Mouse (Mus musculus) G1E (cell line): ENCODE measurements around the gene Mark2.

Experiments
- CTCF ChIP-seq: IDR thresholded peaks from 2 replicates; pipeline ENCODE4 v1.5.1; 2012; ENCODE audit warnings: low read depth, low read length, inconsistent platforms, mixed read lengths
- GATA1 ChIP-seq: IDR thresholded peaks from 2 replicates; pipeline ENCODE4 v1.6.1; 2012; ENCODE audit warnings: borderline replicate concordance, low read length, inconsistent platforms, mixed read lengths

- TF ChIP-seq CTCF = peak; percentile 61
- TF ChIP-seq GATA1 = no peak
Measured at GRCm38 (mm10) chr19:7268722-7269090, 73.0 kb downstream of the Mark2 start.
